Mouse (Mus musculus) embryonic facial prominence, embryonic 15.5 days (tissue): ENCODE results near the gene Naip5. TPM values are rescaled to one million over a fixed set of nuclear protein-coding genes. Genes with fewer than 3 reads are reported as not detected.
"Not testable (repeated sequence)": the region's sequence is repeated elsewhere in the genome, so short reads cannot be mapped to it uniquely, and the experiment has no call there.

Source experiments
- ATAC-seq: fragments of 200-750 bp; cut with Nextera tagmentation; 2 replicates; pipeline ENCODE4 v1.8.0; 2017; ENCODE audit warnings: low read depth, moderate TSS enrichment; ENCODE audit not compliant: insufficient number of reproducible peaks, low FRiP score, low TSS enrichment
- H3K27ac ChIP-seq: fragments of 300-500 bp; sonication (generic); replicated peaks from 2 replicates; pipeline ENCODE4 v1.5.1; 2015; ENCODE audit warnings: mild to moderate bottlenecking, inconsistent platforms
- H3K27me3 ChIP-seq: fragments of 300-500 bp; sonication (generic); 2 replicates; pipeline ENCODE4 v1.6.1; 2015; ENCODE audit warnings: inconsistent platforms
- H3K36me3 ChIP-seq: fragments of 300-500 bp; sonication (generic); 2 replicates; pipeline ENCODE4 v1.6.1; 2015; ENCODE audit warnings: mild to moderate bottlenecking, inconsistent platforms
- H3K4me1 ChIP-seq: fragments of 300-500 bp; sonication (generic); 2 replicates; pipeline ENCODE4 v1.6.1; 2015; ENCODE audit warnings: inconsistent platforms
- H3K4me2 ChIP-seq: fragments of 300-500 bp; sonication (generic); replicated peaks from 2 replicates; pipeline ENCODE4 v1.6.1; 2015; ENCODE audit warnings: mild to moderate bottlenecking, inconsistent platforms
- H3K4me3 ChIP-seq: fragments of 300-500 bp; sonication (generic); replicated peaks from 2 replicates; pipeline ENCODE4 v1.5.1; 2015; ENCODE audit warnings: mild to moderate bottlenecking, inconsistent platforms
- H3K9ac ChIP-seq: fragments of 300-500 bp; sonication (generic); 2 replicates; pipeline ENCODE4 v1.6.1; 2015; ENCODE audit warnings: inconsistent platforms
- H3K9me3 ChIP-seq: fragments of 300-500 bp; sonication (generic); replicated peaks from 2 replicates; pipeline ENCODE4 v1.6.1; 2016; ENCODE audit warnings: inconsistent platforms
- WGBS: fragments of 180-500 bp; shearing (Covaris S2); methylation state at CpG from one replicate; pipeline ENCODE4 v1.1.7; 2015; 5-methylcytosine and 5-hydroxymethylcytosine counted together
- polyA plus RNA-seq: library from polyadenylated mRNA; unstranded; fragments of >200 nt; fragmentation: Nextera tagmentation; extraction: Ambion mirVana; gene quantifications from 2 replicates; pipeline ENCODE4 v1.2.1, GENCODE M21; 2015

Gene Naip5
- polyA plus RNA-seq, 1 experiment from 2014 or later = 0.19 TPM

DNA sequence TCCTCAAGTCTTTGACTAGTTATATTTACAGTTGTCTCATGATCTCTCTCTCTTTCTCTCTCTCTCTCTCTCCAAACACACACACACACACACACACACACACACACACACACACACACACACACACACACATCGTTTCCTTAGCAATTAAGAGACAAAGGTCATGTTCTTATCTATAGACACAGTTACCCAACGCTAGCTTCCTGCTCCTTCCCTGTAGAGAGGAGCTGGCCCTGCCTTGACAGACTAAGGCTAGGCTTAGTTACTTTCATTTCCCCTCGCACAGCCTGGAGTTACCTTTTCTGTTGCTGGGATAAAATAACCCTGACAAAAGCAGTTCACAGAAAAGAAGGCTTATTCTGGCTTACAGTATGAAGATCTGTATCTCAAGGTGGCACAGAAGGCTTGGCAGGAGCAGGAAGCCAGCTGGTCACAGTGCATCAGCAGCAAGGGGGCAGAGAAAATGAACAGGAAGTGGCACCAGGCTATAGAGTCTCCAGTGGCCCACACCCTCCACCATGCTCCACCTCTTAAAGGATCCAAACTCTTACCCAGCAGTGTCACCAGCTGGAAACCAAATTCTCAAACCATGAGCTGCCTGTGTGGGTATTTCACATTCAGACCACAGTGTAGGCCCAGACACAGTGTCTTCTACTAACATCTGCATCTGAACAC lies 44.3 kb downstream of the Naip5 start, which contains the start of gene Naip2:
Naip2 (minus strand) TSS at position 434 of the 675 bp plus-strand sequence.
- H3K36me3 ChIP-seq, H3K27me3 ChIP-seq, H3K4me1 ChIP-seq, H3K27ac ChIP-seq, H3K4me2 ChIP-seq, H3K4me3 ChIP-seq, H3K9ac ChIP-seq, H3K9me3 ChIP-seq, ATAC-seq: not testable (repeated sequence)
- WGBS = 72% methylated on average over 3 of the region's 3 CpGs

DNA sequence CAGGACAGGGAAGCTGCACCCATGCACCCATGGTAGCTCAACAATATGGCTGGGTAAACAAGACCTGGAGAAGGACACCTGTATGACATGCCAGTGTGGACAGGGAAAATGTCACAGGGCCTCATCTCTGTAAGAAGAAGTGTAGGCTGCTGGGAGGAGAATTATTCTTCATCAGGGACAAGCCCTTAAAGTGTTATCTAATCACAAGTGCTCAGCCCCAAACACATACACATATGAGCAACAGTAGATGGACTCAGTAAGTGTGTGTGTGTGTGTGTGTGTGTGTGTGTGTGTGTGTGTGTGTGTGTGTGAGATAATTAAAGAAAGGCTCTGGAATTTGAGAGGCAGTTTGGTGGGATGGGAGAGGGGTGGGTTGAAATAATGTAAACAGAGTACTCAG lies 45.3 kb downstream of the Naip5 start:
- Histone ChIP-seq H3K9me3 (no peaks in the 10 kb centered on the region), H3K4me1 (no peaks in the 10 kb centered on the region), H3K27ac (no peak overlapping the region), H3K9ac (no peak overlapping the region), H3K4me2 (no peak overlapping the region), H3K36me3 (no peaks in the 10 kb centered on the region), H3K27me3 (no peaks in the 10 kb centered on the region), H3K4me3 (no peak overlapping the region)
- no peak for ATAC-seq

DNA sequence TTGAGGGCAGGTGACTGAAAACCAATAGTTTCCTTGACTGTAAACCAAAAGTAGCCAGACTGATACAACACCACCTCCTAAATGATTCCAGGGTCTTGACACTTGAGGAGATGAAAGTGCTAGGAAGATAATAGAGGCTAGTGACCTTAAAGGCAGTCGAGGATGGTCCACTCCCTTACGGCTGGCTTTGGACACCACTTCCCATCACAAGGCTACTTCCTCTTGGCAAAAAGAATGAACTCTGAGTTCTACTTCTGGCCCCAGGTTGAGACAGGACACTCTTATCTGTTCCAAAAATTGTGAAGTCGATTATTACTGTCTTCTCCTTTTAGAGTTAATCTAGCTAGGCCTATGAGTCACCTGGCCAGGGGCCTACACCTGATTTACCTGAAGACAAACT lies 50.7 kb downstream of the Naip5 start:
- H3K4me1 ChIP-seq = no peaks in the 10 kb centered on the region
- H3K4me2 ChIP-seq = no peak overlapping the region
- H3K36me3 ChIP-seq = no peaks in the 10 kb centered on the region
- H3K27ac ChIP-seq = no peak overlapping the region
- WGBS = 77% methylated on average over 3 of the region's 3 CpGs
- no peak for ATAC-seq
- no peaks in the 10 kb centered on the region for H3K27me3 ChIP-seq
- H3K4me3 ChIP-seq = no peak overlapping the region
- H3K9me3 ChIP-seq = no peaks in the 10 kb centered on the region
- no peak overlapping the region for H3K9ac ChIP-seq

DNA sequence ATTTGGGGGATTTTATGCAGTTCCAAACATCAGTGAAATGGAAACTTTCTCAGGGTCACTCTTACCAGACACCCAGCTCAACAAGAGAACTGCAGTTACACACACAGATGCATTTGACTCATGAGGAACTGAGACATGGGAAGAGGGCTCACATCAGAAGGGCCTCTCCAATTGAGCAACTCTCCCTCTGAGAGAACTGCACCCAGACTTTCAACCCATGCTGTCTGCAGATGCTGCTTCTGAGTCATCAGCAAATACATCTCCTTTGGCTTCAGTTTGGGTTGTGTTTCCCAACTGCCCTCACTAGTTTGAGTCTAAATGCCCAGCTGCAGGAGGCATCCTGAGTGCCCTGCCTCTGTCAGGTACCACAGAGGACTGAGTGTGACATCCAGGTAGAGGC lies 63.0 kb downstream of the Naip5 start:
- not testable (repeated sequence) for H3K9me3 ChIP-seq, H3K4me3 ChIP-seq, H3K36me3 ChIP-seq, ATAC-seq, H3K9ac ChIP-seq, H3K27ac ChIP-seq, H3K4me1 ChIP-seq, H3K27me3 ChIP-seq, H3K4me2 ChIP-seq

DNA sequence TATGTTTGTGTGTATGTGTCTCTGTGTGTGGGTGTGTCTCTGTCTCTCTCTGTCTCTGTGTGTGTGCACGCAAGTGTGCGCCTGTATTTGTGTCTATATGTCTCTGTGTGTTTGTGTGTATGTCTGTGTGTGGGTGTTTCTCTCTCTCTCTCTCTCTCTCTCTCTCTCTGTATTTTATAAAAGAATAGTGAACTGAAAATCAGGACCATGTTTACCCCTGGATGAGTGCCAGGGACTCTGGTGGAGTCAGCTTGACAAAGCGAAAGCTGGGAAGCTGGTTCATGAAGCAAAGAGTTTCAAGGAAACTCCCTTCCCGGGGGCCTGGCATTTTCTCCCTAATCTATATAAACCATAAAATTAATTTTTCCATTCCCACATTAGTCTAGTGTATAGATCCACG lies 71.8 kb downstream of the Naip5 start:
- H3K9ac ChIP-seq, H3K27ac ChIP-seq, ATAC-seq, H3K27me3 ChIP-seq, H3K9me3 ChIP-seq, H3K36me3 ChIP-seq, H3K4me3 ChIP-seq, H3K4me1 ChIP-seq, H3K4me2 ChIP-seq: not testable (repeated sequence)
- WGBS = 60% methylated on average over 3 of the region's 5 CpGs

DNA sequence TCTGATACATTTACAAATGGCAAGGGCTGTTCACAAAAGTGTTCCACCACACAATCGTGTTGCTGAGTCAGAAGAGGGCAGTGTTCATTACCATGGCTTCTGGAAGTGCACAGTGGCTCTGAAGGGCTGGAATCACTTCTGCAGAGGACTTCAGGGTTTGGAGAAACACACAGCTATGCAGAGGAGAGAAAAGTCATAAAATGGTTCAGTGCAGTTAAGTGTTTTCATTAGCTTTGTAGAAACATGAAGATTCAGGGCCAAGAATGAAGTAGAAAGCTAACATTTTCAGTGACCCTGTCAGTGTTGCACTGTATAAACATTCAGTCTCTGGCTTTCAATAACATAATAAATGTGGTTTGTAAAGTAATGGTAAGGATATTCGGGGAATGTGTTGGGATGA lies 79.7 kb downstream of the Naip5 start:
- not testable (repeated sequence) for H3K9ac ChIP-seq, H3K27me3 ChIP-seq, H3K9me3 ChIP-seq, H3K27ac ChIP-seq, H3K4me3 ChIP-seq, H3K4me1 ChIP-seq, H3K36me3 ChIP-seq, H3K4me2 ChIP-seq, ATAC-seq
- WGBS = 63% methylated on average over 2 of the region's 2 CpGs

DNA sequence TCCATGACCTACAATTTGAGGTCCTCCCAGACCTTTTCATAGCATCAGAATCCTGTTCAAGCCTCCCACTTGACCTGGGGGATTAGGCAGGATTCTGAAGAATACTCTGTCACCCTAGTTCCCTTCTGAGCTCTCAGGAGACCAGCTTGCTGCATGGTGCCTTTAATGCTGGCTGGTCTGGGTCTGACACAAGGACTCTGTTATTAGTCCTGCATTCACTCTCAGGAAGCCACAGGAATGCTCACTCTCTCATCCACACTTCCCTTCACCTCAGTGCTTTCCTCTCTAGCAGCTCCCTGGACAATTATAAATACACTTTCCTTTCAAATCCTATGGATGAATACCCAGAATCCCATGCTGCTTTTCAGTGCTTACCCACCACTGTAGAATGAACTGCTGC lies 83.7 kb downstream of the Naip5 start:
- H3K9ac ChIP-seq, H3K4me2 ChIP-seq: not testable (repeated sequence)

More for the DNA sequence above, 83.7 kb downstream of the Naip5 start:
- not testable (repeated sequence) for H3K27ac ChIP-seq, H3K9me3 ChIP-seq, H3K4me3 ChIP-seq, ATAC-seq, H3K36me3 ChIP-seq, H3K27me3 ChIP-seq, H3K4me1 ChIP-seq

Other genes starting within 250 kb of the Naip5 start
- 36.5 and 38.4 TPM in 2 replicates for gene Mccc2, start 230.7 kb downstream of the Naip5 start, polyA plus RNA-seq
- gene Bdp1, start 142.3 kb downstream of the Naip5 start, polyA plus RNA-seq = 29.7 and 34.1 TPM in 2 replicates
- 141 and 153 TPM in 2 replicates for gene Serf1, start 138.3 kb downstream of the Naip5 start, polyA plus RNA-seq
- 42.1 and 54.7 TPM in 2 replicates for gene Smn1, start 121.5 kb downstream of the Naip5 start, polyA plus RNA-seq
- 0.28 and 0.35 TPM in 2 replicates for gene Naip2, start 44.2 kb downstream of the Naip5 start, polyA plus RNA-seq
- 0.05 and 0.12 TPM in 2 replicates for gene Naip6, start 71.4 kb upstream of the Naip5 start, polyA plus RNA-seq
- gene Naip1, start 206.5 kb upstream of the Naip5 start, polyA plus RNA-seq = not detected in 2 replicates
- gene Gtf2h2, start 246.3 kb upstream of the Naip5 start, polyA plus RNA-seq = 60.4 and 63.3 TPM in 2 replicates